Mouse (Mus musculus) embryonic facial prominence, embryonic 12.5 days (tissue): ENCODE results near the gene Tdrd12. TPM values are rescaled to one million over a fixed set of nuclear protein-coding genes. Genes with fewer than 3 reads are reported as not detected.
"Not testable (repeated sequence)": the region's sequence is repeated elsewhere in the genome, so short reads cannot be mapped to it uniquely, and the experiment has no call there.

ENCODE experiments used
- ATAC-seq: fragments of 200-750 bp; cut with Nextera tagmentation; 2 replicates; pipeline ENCODE4 v1.8.0; 2017; ENCODE audit not compliant: insufficient number of reproducible peaks, insufficient read depth, low FRiP score, low TSS enrichment
- H3K27ac ChIP-seq: fragments of 300-500 bp; sonication (generic); 2 replicates; pipeline ENCODE4 v1.5.1; 2016; ENCODE audit warnings: mild to moderate bottlenecking
- H3K27me3 ChIP-seq: fragments of 300-500 bp; sonication (generic); 2 replicates; pipeline ENCODE4 v1.6.1; 2016; ENCODE audit warnings: mild to moderate bottlenecking, moderate library complexity
- H3K36me3 ChIP-seq: fragments of 300-500 bp; sonication (generic); 2 replicates; pipeline ENCODE4 v1.6.1; 2016; ENCODE audit warnings: mild to moderate bottlenecking
- H3K4me1 ChIP-seq: fragments of 300-500 bp; sonication (generic); 2 replicates; pipeline ENCODE4 v1.6.1; 2016
- H3K4me2 ChIP-seq: fragments of 300-500 bp; sonication (generic); replicated peaks from 2 replicates; pipeline ENCODE4 v1.6.1; 2016; ENCODE audit warnings: mild to moderate bottlenecking, moderate library complexity
- H3K4me3 ChIP-seq: fragments of 300-500 bp; sonication (generic); 2 replicates; pipeline ENCODE4 v1.5.1; 2016; ENCODE audit warnings: mild to moderate bottlenecking
- H3K9ac ChIP-seq: fragments of 300-500 bp; sonication (generic); 2 replicates; pipeline ENCODE4 v1.6.1; 2016; ENCODE audit warnings: mild to moderate bottlenecking, moderate library complexity
- H3K9me3 ChIP-seq: fragments of 300-500 bp; sonication (generic); 2 replicates; pipeline ENCODE4 v1.6.1; 2016; ENCODE audit warnings: mild to moderate bottlenecking, moderate library complexity
- WGBS: fragments of 180-500 bp; shearing (Covaris S2); methylation state at CpG from one replicate; pipeline ENCODE4 v1.1.7; 2016; 5-methylcytosine and 5-hydroxymethylcytosine counted together
- polyA plus RNA-seq: library from polyadenylated mRNA; unstranded; fragments of >200 nt; fragmentation: Nextera tagmentation; extraction: Ambion mirVana; gene quantifications from 2 replicates; pipeline ENCODE4 v1.2.1, GENCODE M21; 2016

The Tdrd12 gene
- polyA plus RNA-seq, 1 experiment from 2014 or later, result 0.22 TPM

DNA sequence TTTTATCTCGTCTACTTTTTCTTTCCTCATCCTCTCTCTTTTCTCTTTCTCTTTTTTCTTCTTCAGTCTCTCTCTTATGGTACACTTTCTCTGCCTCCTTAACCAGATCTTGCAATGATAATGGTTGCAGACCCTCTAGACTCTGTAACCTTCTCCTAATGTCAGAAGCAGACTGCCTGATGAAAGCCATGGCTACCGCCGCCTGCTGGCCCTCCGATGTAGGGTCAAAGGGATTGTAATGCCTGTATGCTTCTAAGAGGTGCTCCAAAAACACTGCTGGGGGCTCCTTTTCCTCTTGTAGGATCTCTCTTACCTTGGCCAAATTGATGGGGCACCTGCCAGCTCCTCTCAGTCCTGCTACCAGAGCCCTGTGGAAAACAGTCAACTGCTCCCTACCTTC is 32.2 kb upstream of the Tdrd12 start:
- not testable (repeated sequence) for H3K27ac ChIP-seq, H3K9me3 ChIP-seq, ATAC-seq, H3K4me1 ChIP-seq, H3K4me2 ChIP-seq, H3K9ac ChIP-seq, H3K4me3 ChIP-seq, H3K27me3 ChIP-seq, H3K36me3 ChIP-seq
- 90% methylated on average over 4 of the region's 4 CpGs for WGBS

DNA sequence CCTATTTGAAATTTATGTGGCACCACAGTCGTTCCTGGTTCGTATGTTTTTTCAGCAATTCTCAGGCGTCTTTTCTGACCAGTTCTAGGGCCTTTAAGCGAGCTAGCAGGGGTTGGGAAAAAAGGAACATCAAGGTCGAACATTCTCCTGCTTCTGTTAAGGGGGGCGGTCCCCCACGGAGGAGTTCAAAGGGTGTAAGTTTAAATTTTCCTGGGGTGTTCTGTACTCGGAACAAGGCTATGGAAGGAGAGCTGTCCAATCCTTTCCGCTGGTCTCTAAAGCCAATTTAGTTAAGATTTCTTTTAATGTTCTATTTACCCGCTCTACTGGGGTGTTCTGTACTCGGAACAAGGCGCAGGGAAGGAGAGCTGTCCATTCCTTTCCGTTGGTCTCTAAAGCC is 28.4 kb upstream of the Tdrd12 start:
- 82% methylated on average over 13 of the region's 13 CpGs for WGBS
- H3K4me1 ChIP-seq, ATAC-seq, H3K9me3 ChIP-seq, H3K27me3 ChIP-seq, H3K36me3 ChIP-seq, H3K4me3 ChIP-seq, H3K9ac ChIP-seq, H3K27ac ChIP-seq, H3K4me2 ChIP-seq: not testable (repeated sequence)

GRCm38 (mm10) chr7:35564872-35565271 is 27.3 kb upstream of the Tdrd12 start:
- WGBS, result 83% methylated on average over 10 of the region's 10 CpGs

GRCm38 (mm10) chr7:35564067-35564865 is 26.7 kb upstream of the Tdrd12 start:
- Histone ChIP-seq H3K9ac (no peak overlapping the region), H3K4me3 (no peak overlapping the region), H3K4me2 (no peak overlapping the region), H3K36me3 (no peaks in the 10 kb centered on the region), H3K27me3 (no peaks in the 10 kb centered on the region), H3K4me1 (no peaks in the 10 kb centered on the region), H3K9me3 (no peaks in the 10 kb centered on the region), H3K27ac (no peak overlapping the region)
- ATAC-seq, result no peak
- WGBS, result 93% methylated on average over 2 of the region's 2 CpGs

More at GRCm38 (mm10) chr7:35564872-35565271, 27.3 kb upstream of the Tdrd12 start:
- H3K9ac ChIP-seq, H3K36me3 ChIP-seq, H3K27me3 ChIP-seq, H3K27ac ChIP-seq, H3K9me3 ChIP-seq, ATAC-seq, H3K4me3 ChIP-seq, H3K4me1 ChIP-seq, H3K4me2 ChIP-seq: not testable (repeated sequence)

- WGBS, result 66% methylated on average over 11 of the region's 11 CpGs
- H3K4me2 ChIP-seq, result no peak overlapping the region
- no peaks in the 10 kb centered on the region for H3K4me1 ChIP-seq
- no peaks in the 10 kb centered on the region for H3K27me3 ChIP-seq
- H3K27ac ChIP-seq, result no peak overlapping the region
- H3K9me3 ChIP-seq, result no peaks in the 10 kb centered on the region
- H3K4me3 ChIP-seq, result no peak overlapping the region
- H3K36me3 ChIP-seq, result no peaks in the 10 kb centered on the region
- H3K9ac ChIP-seq, result no peak overlapping the region
- no peak for ATAC-seq
These were observed 25.5 kb upstream of the Tdrd12 start for GRCm38 (mm10) chr7:35563071-35563470.

- no peak for ATAC-seq
- no peaks in the 10 kb centered on the region for H3K27me3 ChIP-seq
- WGBS, result 93% methylated on average over 3 of the region's 3 CpGs
These were observed 22.3 kb upstream of the Tdrd12 start for GRCm38 (mm10) chr7:35559838-35560237.

GRCm38 (mm10) chr7:35558681-35559080 is 21.1 kb upstream of the Tdrd12 start:
- Histone ChIP-seq H3K27ac (no peak overlapping the region), H3K4me3 (no peak overlapping the region), H3K4me1 (peaks cover 5% of the 10 kb centered on the region; the same call in 1 of the 2 replicates), H3K9ac (no peak overlapping the region), H3K36me3 (no peaks in the 10 kb centered on the region), H3K4me2 (no peak overlapping the region), H3K9me3 (no peaks in the 10 kb centered on the region), H3K27me3 (no peaks in the 10 kb centered on the region)
- no peak for ATAC-seq
- 53% methylated on average over 2 of the region's 2 CpGs for WGBS

More at GRCm38 (mm10) chr7:35559838-35560237, 22.3 kb upstream of the Tdrd12 start:
- no peak overlapping the region for H3K4me2 ChIP-seq
- H3K9me3 ChIP-seq, result no peaks in the 10 kb centered on the region
- no peaks in the 10 kb centered on the region for H3K4me1 ChIP-seq
- H3K36me3 ChIP-seq, result no peaks in the 10 kb centered on the region
- H3K27ac ChIP-seq, result no peak overlapping the region
- H3K4me3 ChIP-seq, result no peak overlapping the region
- H3K9ac ChIP-seq, result no peak overlapping the region

DNA sequence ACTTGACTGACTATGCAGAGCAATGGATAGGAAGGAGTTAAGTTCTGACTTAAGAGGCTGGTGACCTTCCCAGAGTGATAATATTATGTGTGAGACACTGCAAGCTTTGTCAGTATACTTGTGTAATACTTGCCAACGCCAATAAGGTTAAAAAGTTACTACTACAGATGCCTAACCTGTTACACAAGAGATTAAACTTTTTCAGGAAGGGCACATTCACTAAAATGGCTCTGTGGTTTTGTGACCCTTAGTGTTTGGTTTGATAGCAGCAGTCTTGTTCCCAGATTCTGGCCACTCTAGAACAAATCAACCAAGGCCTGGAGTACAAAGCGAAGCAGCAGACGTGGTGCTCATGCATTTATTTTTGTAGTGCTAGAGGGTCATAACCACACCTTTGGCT is 20.0 kb upstream of the Tdrd12 start:
- WGBS, result 87% methylated on average over 3 of the region's 3 CpGs
- ATAC-seq, result no peak
- Histone ChIP-seq H3K36me3 (no peaks in the 10 kb centered on the region), H3K4me2 (no peak overlapping the region), H3K27ac (no peak overlapping the region), H3K9me3 (no peaks in the 10 kb centered on the region), H3K27me3 (no peaks in the 10 kb centered on the region), H3K4me1 (peaks cover 5% of the 10 kb centered on the region; the same call in 1 of the 2 replicates), H3K9ac (no peak overlapping the region), H3K4me3 (no peak overlapping the region)

GRCm38 (mm10) chr7:35556905-35557304 is 19.4 kb upstream of the Tdrd12 start:
- Histone ChIP-seq H3K36me3 (no peaks in the 10 kb centered on the region), H3K4me1 (peaks cover 5% of the 10 kb centered on the region; the same call in 1 of the 2 replicates), H3K9me3 (no peaks in the 10 kb centered on the region), H3K27ac (no peak overlapping the region), H3K27me3 (no peaks in the 10 kb centered on the region), H3K4me3 (no peak overlapping the region), H3K9ac (no peak overlapping the region), H3K4me2 (no peak overlapping the region)
- WGBS, result 84% methylated on average over 5 of the region's 5 CpGs
- no peak for ATAC-seq

DNA sequence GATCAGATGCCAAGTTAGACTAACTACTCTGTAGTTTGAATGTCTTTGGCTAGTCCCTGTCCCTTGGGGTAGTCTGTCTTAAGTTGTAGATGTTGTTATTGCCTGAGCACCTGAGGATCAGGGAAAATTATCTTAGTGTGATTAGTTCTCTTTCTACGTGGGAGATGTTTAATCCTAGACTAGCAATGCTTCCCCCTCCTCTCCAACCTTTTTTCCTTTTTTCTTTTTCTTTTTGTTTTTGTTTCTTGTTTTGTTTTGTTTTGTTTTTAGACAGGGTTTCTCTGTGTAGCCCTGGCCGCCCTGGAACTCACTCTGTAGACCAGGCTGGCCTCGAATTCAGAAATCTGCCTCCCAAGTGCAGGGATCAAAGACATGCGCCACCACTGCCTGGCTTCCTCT is 18.7 kb upstream of the Tdrd12 start, which contains the start of gene Nudt19:
Nudt19 (minus strand) TSS at position 100 of the 399 bp plus-strand sequence.
- 65% methylated on average over 4 of the region's 4 CpGs for WGBS
- peak within 1 kb of the TSS; percentile 87 for H3K9ac ChIP-seq
- peak within 1 kb of the TSS; percentile 57 for H3K4me3 ChIP-seq
- ATAC-seq, result no peak
- H3K27ac ChIP-seq, result peak within 1 kb of the TSS; percentile 96
- no peaks in the 10 kb centered on the region for H3K9me3 ChIP-seq
- no peaks in the 10 kb centered on the region for H3K36me3 ChIP-seq
- H3K4me2 ChIP-seq, result peak within 1 kb of the TSS; percentile 82
- H3K4me1 ChIP-seq, result peaks cover 5% of the 10 kb centered on the region; the same call in 1 of the 2 replicates
- no peaks in the 10 kb centered on the region for H3K27me3 ChIP-seq

- Histone ChIP-seq H3K36me3 (peaks cover 3% of the 10 kb centered on the region; the same call in 1 of the 2 replicates), H3K9ac (peak overlapping the region; percentile 87), H3K27me3 (no peaks in the 10 kb centered on the region), H3K9me3 (no peaks in the 10 kb centered on the region), H3K4me2 (peak overlapping the region; percentile 82), H3K4me1 (peaks cover 5% of the 10 kb centered on the region; the same call in 1 of the 2 replicates), H3K27ac (peak overlapping the region; percentile 96), H3K4me3 (peak overlapping the region; percentile 57)
- WGBS, result under 1% methylated on average over 93 of the region's 93 CpGs
- ATAC-seq, result peak; percentile 91
These were observed 18.0 kb upstream of the Tdrd12 start for GRCm38 (mm10) chr7:35555224-35556204.
